Mouse (Mus musculus): ENCODE data around the gene Atg13.

Gene Atg13

DNA sequence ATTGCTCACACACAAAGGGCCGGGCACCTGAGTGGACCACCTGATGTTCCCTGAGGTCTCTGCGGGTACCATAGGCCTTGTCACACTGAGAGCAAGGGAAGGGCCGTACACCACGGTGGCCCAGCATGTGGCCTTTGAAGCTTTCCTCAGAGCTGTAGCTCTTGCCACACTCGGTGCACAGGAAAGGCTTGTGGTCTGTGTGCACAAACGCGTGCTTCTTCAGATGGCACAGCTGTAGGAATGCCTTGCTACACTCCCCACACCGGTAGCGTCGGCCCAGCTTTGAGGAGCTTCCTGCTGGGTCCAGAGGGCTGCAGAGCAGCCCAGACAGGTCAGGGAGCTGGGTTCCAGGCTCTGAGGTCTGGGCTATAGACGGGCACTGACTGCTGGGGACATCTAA lies 64.6 kb downstream of the Atg13 start:
- DNase-seq, result peak; percentile 71 to 85

DNA sequence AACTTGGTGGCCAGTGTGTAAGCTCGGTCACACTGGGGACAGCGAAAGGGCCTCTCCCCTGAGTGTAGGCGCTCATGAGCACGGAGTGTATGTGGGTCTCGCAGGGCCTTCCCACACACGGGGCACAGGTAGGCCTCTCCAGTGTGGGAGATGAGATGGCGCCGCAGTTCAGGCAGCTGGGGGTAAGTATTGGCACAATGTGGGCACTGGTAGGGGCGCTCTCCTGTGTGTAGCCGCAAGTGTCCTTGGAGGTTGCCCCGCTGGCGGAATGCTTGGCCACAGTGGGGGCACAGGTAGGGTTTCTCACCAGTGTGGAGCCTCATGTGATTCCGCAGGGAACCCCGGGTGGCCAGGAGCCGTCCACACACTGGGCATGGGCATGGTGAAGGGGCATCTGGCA lies 65.0 kb downstream of the Atg13 start:
- DNase-seq, result peak; percentile 47 to 51

DNA sequence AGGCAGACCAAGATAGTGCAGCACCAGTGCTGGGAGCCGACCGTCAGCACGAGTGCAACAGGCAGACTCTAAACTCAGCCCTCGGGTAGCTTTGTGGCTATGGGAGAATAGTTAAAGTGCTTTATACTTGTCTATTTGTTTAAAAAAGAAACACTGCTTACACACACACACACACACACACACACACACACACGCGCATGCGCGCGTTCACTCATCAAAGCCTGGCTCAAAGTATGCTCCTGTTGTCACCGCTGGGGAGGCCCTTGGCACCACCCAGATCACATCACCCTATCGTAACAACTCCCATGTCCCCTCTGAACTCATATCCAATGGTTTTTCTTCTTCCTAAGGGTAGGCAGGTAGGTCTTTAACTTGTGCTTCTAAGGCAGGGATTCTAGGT lies 66.4 kb downstream of the Atg13 start:
- no peak for DNase-seq

DNA sequence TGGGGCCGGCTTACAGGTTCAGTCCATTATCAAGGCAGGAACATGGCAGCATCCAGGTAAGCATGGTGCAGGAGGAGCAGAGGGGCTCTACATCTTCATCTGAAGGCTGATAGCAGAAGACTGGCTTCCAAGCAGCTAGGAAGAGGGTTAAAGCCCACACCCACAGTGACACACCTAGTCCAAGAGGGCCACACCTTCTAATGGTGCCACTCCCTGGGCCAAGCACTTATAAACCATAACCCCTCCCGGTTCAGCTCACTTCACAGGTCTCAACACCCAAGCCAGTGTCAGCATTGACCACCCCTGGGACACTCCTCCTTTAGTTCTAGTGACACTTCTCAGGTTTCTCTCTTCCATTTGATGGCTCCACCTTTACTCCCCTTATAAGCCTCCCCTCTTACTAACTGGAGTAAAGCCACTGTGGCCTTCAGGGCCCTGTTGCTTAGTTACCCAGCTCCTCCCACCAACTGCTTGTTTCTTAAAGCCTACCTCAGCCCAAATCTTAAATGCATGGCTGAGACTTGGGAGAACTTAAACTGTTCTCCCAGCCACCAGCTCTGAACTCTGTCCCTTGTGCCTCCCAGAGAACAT lies 67.5 kb downstream of the Atg13 start:
- no peak for DNase-seq

DNA sequence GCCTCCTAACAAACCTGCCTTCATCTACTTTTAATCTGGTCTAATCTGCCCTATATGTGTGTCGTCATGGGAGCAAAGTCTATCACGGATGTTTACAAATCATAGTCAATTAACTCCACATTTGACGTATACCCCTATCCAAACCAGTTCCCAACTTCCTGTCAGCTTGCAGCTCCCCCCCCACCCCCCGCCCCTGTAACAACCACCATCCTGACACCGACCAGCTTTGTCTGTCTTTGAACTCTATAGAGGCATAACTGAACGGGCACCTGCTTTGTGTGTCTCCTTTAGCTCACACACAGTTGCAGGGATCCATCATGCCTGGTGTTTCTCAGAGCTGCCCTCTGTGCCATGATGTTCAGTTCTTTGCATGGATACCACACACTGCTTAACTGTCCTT lies 71.4 kb downstream of the Atg13 start:
- no peak for DNase-seq

- no peak for DNase-seq
Measured at GRCm38 (mm10) chr2:91636727-91637338, 73.5 kb downstream of the Atg13 start.

DNA sequence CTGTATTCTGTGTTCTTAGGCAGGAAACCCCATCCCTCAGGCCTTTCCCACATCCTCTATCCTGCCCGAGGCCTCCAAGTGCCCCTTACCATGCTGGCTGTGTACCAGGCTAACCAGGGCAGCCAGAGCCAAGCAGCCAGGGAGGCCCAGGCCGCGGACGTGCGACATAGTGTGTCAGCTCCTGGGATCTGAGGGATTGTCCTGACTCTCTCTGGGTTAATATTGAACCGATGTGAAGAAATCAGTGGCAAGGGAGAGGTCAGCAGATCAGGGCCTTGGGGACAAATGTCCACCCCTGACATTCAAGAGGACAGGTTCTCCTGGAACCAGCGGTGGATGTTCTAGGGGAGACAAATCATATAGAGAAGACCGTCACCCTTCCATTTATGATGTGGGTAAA lies 74.1 kb downstream of the Atg13 start, which contains the start of gene F2:
TSS of gene F2 (minus strand) at position 186 of the 400 bp plus-strand sequence.
- no peak for DNase-seq

- no peak for DNase-seq
Measured at GRCm38 (mm10) chr2:91635486-91635885, 74.9 kb downstream of the Atg13 start.

- DNase-seq, result peak in 1 of 2 experiments; percentile 60
Measured at GRCm38 (mm10) chr2:91634841-91635240, 75.5 kb downstream of the Atg13 start.

DNA sequence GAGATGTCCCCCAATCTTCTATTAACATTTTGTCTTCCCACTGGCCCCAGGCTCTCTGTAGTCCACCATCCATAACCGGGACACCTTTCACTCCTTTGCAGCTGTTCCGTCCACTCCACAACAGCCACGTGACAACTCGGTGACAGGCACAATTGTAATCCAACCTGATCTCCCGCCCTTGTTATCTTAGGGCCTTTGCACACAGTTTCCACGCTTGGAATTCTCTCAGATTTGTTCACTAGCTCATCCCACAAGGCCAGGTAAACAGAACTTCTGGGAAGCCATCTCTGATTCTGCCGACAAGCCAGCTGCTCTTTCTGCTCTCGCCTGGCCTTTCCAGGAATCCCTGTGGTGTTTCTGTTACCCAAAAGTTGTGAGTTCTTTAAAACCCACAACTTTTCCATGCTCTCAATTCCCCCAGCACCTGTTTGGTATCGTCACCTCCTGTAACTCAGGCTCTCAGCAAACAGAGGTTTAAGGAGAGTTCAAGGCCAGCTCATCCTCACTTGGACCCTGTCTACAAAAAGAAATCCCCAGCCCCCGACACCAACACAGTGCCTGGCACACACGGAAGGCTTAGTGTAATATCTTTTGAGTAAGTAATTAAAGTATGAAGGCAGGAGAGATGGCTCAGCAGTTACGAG lies 76.9 kb downstream of the Atg13 start:
- DNase-seq, result no peak

DNA sequence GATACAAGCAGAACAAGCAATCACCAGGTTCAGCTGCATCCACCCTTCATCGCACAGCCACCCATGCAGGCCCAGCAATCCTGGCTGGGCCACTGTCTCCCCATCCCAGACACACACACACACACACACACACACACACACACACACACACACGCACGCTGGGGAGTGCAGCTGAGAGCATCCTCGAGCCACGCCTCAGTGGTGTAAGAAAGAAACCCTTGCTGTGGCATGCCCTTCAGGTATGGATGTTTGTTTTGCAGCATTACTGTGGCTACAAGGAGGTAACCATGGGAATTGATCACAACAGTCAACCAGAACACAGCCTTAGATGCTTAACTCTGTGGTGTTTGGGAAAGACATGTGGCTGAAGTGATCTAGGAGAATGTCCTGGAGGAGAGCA lies 78.1 kb downstream of the Atg13 start:
- no peak for DNase-seq

DNA sequence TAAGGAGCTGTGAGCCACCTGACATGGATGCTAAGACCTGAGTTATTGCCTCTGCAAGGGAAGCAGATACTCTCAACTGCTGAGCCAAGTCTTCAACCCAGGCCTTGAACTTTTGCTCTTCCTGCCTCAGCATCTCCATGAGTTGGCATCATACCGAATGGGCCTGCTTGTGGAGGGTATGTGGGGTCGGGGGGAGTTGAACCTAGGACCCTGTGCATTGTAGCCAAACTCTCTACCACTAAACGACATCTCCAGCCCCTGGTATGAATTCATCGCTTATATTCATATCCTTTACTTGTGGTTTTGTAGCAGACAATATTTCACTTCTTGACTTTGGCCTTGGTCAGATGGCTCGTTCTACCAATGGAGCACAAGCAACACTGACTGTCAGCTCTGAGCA lies 78.5 kb downstream of the Atg13 start:
- DNase-seq, result no peak

DNA sequence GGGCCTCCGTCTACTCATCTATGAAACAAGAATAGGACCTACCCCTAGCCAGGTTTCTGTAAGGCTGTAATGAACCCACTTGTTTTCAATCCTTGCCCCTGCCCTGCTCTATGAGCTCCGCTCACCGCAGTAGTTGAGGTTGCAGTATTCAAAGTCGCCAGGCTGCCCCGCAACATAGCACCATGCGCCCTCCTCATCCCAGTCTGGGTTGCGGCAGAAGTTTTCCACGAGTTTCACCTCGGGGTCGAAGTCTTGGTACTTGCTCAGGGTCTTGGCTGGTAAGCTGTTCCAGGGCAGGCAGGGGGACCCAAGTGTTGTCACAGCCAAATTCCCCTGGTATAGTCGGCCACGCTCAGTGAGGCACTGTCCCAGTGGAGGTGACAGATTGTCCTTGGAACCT lies 80.0 kb downstream of the Atg13 start:
- DNase-seq, result no peak

GRCm38 (mm10) chr2:91629682-91630081 lies 80.7 kb downstream of the Atg13 start:
- DNase-seq, result no peak

- DNase-seq, result no peak
Measured at GRCm38 (mm10) chr2:91628171-91628570, 82.2 kb downstream of the Atg13 start.

- DNase-seq, result no peak
Measured at GRCm38 (mm10) chr2:91627486-91627885, 82.9 kb downstream of the Atg13 start.
